Mouse (Mus musculus): ENCODE measurements around the gene Zfp987. TPM values are rescaled to one million over a fixed set of nuclear protein-coding genes. Genes with fewer than 3 reads are reported as not detected.
"Not testable (repeated sequence)": the region's sequence is repeated elsewhere in the genome, so short reads cannot be mapped to it uniquely, and the experiment has no call there.

Zfp987 gene
- 0.09 TPM in 1 of 2 replicates, not detected in the other for polyA plus RNA-seq (2015; fragmentation: Nextera tagmentation; extraction: Ambion mirVana)

DNA sequence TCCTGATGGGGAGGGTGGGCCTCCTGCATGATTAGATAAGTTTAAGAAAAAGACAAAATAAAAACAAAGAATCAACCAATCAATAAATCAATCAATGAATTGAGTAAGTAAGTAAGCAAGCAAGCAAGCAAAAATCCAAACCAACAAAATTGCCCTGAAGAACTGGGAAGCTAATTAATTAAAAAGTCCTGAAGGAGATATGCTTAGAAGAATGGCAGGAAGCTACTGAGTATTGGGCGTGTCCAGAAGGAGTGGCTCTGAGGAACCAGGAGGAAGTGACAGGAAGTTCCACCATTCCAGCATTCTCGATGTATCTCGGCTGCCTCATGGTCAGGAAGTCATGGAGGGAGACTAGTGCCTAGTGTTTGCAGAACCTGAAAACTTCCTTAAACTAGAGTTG lies at the start of gene Zfp987:
TSS of gene Zfp987 (plus strand) at position 301 of the 400 bp plus-strand sequence.
- 85% methylated on average over 3 of the region's 3 CpGs for WGBS
- H3K4me2 ChIP-seq (replicated peaks); H3K27ac ChIP-seq (replicated peaks); ATAC-seq (ENCODE audit: insufficient number of reproducible peaks, low FRiP score, low TSS enrichment, low read depth); H3K36me3 ChIP-seq; H3K27me3 ChIP-seq; H3K9me3 ChIP-seq (replicated peaks); H3K4me1 ChIP-seq; H3K4me3 ChIP-seq (replicated peaks); H3K9ac ChIP-seq: not testable (repeated sequence)

- peaks cover 16% of the 10 kb centered on the region for H3K9me3 ChIP-seq (replicated peaks)
- H3K9ac ChIP-seq; H3K36me3 ChIP-seq; H3K27ac ChIP-seq (replicated peaks); H3K4me1 ChIP-seq; H3K4me3 ChIP-seq (replicated peaks); H3K27me3 ChIP-seq; H3K4me2 ChIP-seq (replicated peaks); ATAC-seq (ENCODE audit: insufficient number of reproducible peaks, low FRiP score, low TSS enrichment, low read depth): not testable (repeated sequence)
- WGBS: 73% methylated on average over 1 of the region's 1 CpGs
These were observed 44.6 kb upstream of the Zfp987 start for GRCm38 (mm10) chr4:146052536-146052935.

- H3K36me3 ChIP-seq; ATAC-seq (ENCODE audit: insufficient number of reproducible peaks, low FRiP score, low TSS enrichment, low read depth); H3K4me3 ChIP-seq (replicated peaks); H3K4me2 ChIP-seq (replicated peaks); H3K4me1 ChIP-seq; H3K27ac ChIP-seq (replicated peaks); H3K27me3 ChIP-seq; H3K9ac ChIP-seq: not testable (repeated sequence)
- 81% methylated on average over 2 of the region's 2 CpGs for WGBS
- peaks cover 16% of the 10 kb centered on the region for H3K9me3 ChIP-seq (replicated peaks)
These were observed 43.7 kb upstream of the Zfp987 start for GRCm38 (mm10) chr4:146053445-146053844.

- no peak overlapping the region for H3K27ac ChIP-seq (replicated peaks)
- no peaks in the 10 kb centered on the region for H3K27me3 ChIP-seq
- H3K4me2 ChIP-seq (replicated peaks): no peak overlapping the region
- ATAC-seq (ENCODE audit: insufficient number of reproducible peaks, low FRiP score, low TSS enrichment, low read depth): no peak
- H3K4me3 ChIP-seq (replicated peaks): no peak overlapping the region
- WGBS: 63% methylated on average over 2 of the region's 2 CpGs
- no peaks in the 10 kb centered on the region for H3K36me3 ChIP-seq
- H3K9ac ChIP-seq: no peak overlapping the region
- H3K4me1 ChIP-seq: no peaks in the 10 kb centered on the region
- peaks cover 29% of the 10 kb centered on the region for H3K9me3 ChIP-seq (replicated peaks)
These were observed 41.8 kb upstream of the Zfp987 start for GRCm38 (mm10) chr4:146055335-146055734.

GRCm38 (mm10) chr4:146058646-146059045 lies 38.5 kb upstream of the Zfp987 start:
- H3K4me1 ChIP-seq; H3K27ac ChIP-seq (replicated peaks); H3K36me3 ChIP-seq; H3K4me3 ChIP-seq (replicated peaks); H3K9ac ChIP-seq; H3K27me3 ChIP-seq; H3K4me2 ChIP-seq (replicated peaks); ATAC-seq (ENCODE audit: insufficient number of reproducible peaks, low FRiP score, low TSS enrichment, low read depth): not testable (repeated sequence)
- peaks cover 38% of the 10 kb centered on the region for H3K9me3 ChIP-seq (replicated peaks)
- 88% methylated on average over 12 of the region's 12 CpGs for WGBS

- not testable (repeated sequence) for ATAC-seq (ENCODE audit: insufficient number of reproducible peaks, low FRiP score, low TSS enrichment, low read depth); H3K36me3 ChIP-seq; H3K27me3 ChIP-seq; H3K4me3 ChIP-seq (replicated peaks); H3K9ac ChIP-seq; H3K27ac ChIP-seq (replicated peaks); H3K4me2 ChIP-seq (replicated peaks); H3K4me1 ChIP-seq
- WGBS: 89% methylated on average over 4 of the region's 4 CpGs
- peaks cover 40% of the 10 kb centered on the region for H3K9me3 ChIP-seq (replicated peaks)
These were observed 38.0 kb upstream of the Zfp987 start for GRCm38 (mm10) chr4:146059078-146059477.

GRCm38 (mm10) chr4:146059974-146060693 lies 37.0 kb upstream of the Zfp987 start:
- 92% methylated on average over 25 of the region's 26 CpGs for WGBS
- ATAC-seq (ENCODE audit: insufficient number of reproducible peaks, low FRiP score, low TSS enrichment, low read depth); H3K27ac ChIP-seq (replicated peaks); H3K27me3 ChIP-seq; H3K4me3 ChIP-seq (replicated peaks); H3K36me3 ChIP-seq; H3K9ac ChIP-seq; H3K4me1 ChIP-seq; H3K4me2 ChIP-seq (replicated peaks): not testable (repeated sequence)
- peaks cover 41% of the 10 kb centered on the region for H3K9me3 ChIP-seq (replicated peaks)

DNA sequence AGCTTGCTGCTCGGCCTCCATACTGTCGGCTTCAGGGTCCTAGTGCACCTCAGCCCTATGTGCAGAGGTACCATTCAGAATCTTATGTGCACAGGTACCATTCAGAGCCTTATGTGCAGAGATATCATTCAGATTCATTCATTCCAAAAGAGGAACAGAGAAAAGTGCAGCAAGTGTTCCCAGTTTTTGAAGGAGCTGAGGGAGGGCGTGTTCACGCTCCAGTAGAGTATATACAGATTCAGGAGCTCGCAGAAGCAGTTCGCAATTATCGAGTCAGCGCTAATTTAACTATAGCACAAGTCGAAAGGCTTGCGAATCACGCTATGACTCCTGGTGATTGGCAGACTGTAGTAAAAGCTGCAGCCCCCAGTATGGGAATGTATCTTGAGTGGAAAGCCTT lies 36.0 kb upstream of the Zfp987 start:
- WGBS: 90% methylated on average over 11 of the region's 11 CpGs
- H3K9ac ChIP-seq; H3K27me3 ChIP-seq; H3K27ac ChIP-seq (replicated peaks); H3K36me3 ChIP-seq; H3K4me1 ChIP-seq; H3K4me3 ChIP-seq (replicated peaks); ATAC-seq (ENCODE audit: insufficient number of reproducible peaks, low FRiP score, low TSS enrichment, low read depth); H3K4me2 ChIP-seq (replicated peaks): not testable (repeated sequence)
- peaks cover 38% of the 10 kb centered on the region for H3K9me3 ChIP-seq (replicated peaks)

DNA sequence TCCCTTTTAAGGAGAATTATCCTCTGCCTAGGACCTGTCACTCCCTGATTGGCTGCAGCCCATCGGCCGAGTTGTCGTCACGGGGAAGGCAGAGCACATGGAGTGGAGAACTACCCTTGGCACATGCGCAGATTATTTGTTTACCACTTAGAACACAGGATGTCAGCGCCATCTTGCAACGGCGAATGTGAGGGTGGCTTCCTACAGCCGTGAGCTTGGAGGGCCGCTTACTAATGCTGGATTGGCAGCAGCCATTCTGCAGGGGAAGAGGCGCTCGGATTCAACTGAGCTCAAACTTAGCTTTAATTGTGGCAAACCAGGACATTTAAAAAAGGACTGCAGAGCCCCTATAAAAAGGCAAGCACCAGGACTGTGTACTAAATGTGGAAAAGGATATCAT lies 35.1 kb upstream of the Zfp987 start:
- H3K9me3 ChIP-seq (replicated peaks): peaks cover 40% of the 10 kb centered on the region
- H3K4me1 ChIP-seq; H3K27me3 ChIP-seq; H3K27ac ChIP-seq (replicated peaks); H3K36me3 ChIP-seq; H3K9ac ChIP-seq; H3K4me3 ChIP-seq (replicated peaks); ATAC-seq (ENCODE audit: insufficient number of reproducible peaks, low FRiP score, low TSS enrichment, low read depth); H3K4me2 ChIP-seq (replicated peaks): not testable (repeated sequence)
- 95% methylated on average over 12 of the region's 12 CpGs for WGBS

GRCm38 (mm10) chr4:146063001-146063400 lies 34.1 kb upstream of the Zfp987 start:
- ATAC-seq (ENCODE audit: insufficient number of reproducible peaks, low FRiP score, low TSS enrichment, low read depth); H3K36me3 ChIP-seq; H3K4me1 ChIP-seq; H3K27ac ChIP-seq (replicated peaks); H3K4me3 ChIP-seq (replicated peaks); H3K27me3 ChIP-seq; H3K4me2 ChIP-seq (replicated peaks); H3K9ac ChIP-seq: not testable (repeated sequence)
- WGBS: 77% methylated on average over 6 of the region's 6 CpGs
- peaks cover 45% of the 10 kb centered on the region for H3K9me3 ChIP-seq (replicated peaks)

GRCm38 (mm10) chr4:146063621-146064020 lies 33.5 kb upstream of the Zfp987 start:
- H3K4me2 ChIP-seq (replicated peaks); H3K9ac ChIP-seq; H3K27ac ChIP-seq (replicated peaks); H3K36me3 ChIP-seq; H3K4me1 ChIP-seq; H3K27me3 ChIP-seq; ATAC-seq (ENCODE audit: insufficient number of reproducible peaks, low FRiP score, low TSS enrichment, low read depth); H3K4me3 ChIP-seq (replicated peaks): not testable (repeated sequence)
- WGBS: 86% methylated on average over 15 of the region's 15 CpGs
- H3K9me3 ChIP-seq (replicated peaks): peaks cover 45% of the 10 kb centered on the region

- WGBS: 71% methylated on average over 5 of the region's 5 CpGs
- not testable (repeated sequence) for H3K36me3 ChIP-seq; H3K4me3 ChIP-seq (replicated peaks); H3K4me1 ChIP-seq; H3K27me3 ChIP-seq; H3K4me2 ChIP-seq (replicated peaks); H3K27ac ChIP-seq (replicated peaks); H3K9ac ChIP-seq; ATAC-seq (ENCODE audit: insufficient number of reproducible peaks, low FRiP score, low TSS enrichment, low read depth)
- peaks cover 37% of the 10 kb centered on the region for H3K9me3 ChIP-seq (replicated peaks)
These were observed 32.3 kb upstream of the Zfp987 start for GRCm38 (mm10) chr4:146064807-146065206.

Measured in embryonic facial prominence, embryonic 15.5 days (tissue).